Mouse (Mus musculus) adrenal gland, adult 2 months (tissue): ENCODE data around the gene Abhd18. TPM values are rescaled to one million over a fixed set of nuclear protein-coding genes. Genes with fewer than 3 reads are reported as not detected.

Experiments used
- DNase-seq: peaks from one replicate; pipeline ENCODE4 v3.0.0; 2021
- polyA plus RNA-seq: library from polyadenylated mRNA; depleted of rRNA; stranded (reverse); fragments of >200 nt; gene quantifications from 2 replicates; pipeline ENCODE4 v1.2.3, GENCODE M21; 2012; rRNA removed
- total RNA-seq, 2 experiments: library from RNA; stranded (reverse); gene quantifications; 2 replicates each; pipeline ENCODE4 v1.2.3; 2021

The Abhd18 gene
- total and polyA plus RNA-seq, 3 experiments, result 1.2 to 6.4 (median 4.0) TPM

DNA sequence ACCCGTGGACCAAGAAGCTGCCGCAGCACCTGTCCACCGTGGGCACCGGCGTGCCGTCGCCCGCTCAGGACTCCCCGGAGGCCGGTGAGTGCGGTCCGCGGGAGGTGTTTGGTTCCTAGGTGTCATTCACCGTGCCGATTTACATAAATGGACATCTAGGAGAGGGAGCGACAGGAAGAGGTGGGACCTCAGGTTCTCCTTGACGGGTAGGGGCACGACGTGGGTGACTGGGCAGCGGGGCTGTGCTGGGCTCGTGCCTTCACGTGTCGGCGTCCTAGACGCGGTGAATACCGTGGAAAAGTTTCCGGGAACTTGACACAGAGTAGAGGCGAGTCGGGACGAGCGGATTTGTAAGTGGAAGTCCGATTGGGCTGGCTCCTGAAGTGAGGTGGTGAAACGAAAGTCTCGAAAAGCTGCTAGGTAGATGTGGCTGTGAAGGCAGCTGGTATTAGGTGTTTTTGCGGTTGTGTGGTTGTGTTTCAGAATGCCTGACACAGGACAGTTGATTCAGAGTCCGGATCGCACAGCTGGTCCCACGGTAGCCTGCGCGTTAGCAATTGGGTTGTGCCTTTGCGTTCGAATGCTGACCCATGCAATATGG is 103.9 kb downstream of the Abhd18 start:
- DNase-seq, result peak; percentile 82

DNA sequence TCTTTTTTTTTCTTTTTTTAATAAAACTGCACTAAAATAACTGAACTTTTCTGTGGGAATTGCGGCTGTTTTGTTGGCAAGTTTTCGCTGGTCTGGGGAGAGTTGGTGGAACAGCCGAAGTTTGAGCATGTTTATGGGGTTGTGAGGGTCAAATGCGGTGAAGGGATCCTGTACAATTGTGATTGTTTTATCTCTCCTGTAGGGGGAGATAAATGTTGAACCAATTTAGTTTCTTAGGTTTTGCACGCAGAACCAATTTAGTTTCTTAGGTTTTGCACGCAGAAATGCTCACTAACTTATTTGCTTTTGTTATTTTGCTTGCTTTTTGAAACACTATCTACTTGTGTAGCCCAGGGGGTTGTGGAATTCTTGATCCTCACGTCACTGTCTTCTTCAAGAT is 104.6 kb downstream of the Abhd18 start:
- peak; percentile 14 for DNase-seq

DNA sequence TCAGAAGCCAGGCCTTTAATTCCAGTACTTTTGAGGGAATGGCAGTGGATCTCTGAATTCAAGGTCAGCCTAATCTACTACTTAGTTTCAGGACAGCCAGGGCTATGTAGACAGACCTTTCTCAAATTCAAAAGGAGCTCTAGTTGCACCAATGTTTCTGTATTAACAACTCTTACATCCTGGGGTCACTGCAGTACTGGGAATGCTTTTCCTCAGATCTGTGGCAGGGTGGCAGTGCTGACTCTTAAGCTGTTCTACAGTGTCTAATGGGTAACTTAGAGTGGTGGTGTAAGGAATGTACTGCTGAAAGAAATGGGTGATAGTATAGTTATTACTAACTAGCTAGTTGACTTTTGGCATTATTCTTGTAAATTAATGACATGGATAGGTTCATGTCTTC is 105.8 kb downstream of the Abhd18 start:
- DNase-seq, result no peak

DNA sequence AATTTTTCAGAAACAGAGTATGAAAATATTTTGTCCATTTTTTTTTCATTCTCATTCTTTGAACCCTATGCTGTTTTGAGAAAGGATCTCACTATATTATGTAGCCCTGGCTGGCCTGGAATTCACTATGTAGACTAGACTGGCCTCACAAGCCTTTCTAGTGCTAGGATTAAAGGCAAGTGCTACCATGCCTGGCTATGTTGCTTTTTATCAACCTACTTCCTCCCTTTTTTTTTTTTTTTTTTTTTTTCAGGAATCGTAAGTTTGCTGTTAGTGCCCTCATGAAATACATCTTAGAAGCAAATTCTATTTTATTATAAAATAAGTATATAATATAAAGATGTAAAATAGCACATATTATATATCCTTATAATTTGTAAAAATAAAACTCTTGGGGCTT is 108.0 kb downstream of the Abhd18 start:
- no peak for DNase-seq

DNA sequence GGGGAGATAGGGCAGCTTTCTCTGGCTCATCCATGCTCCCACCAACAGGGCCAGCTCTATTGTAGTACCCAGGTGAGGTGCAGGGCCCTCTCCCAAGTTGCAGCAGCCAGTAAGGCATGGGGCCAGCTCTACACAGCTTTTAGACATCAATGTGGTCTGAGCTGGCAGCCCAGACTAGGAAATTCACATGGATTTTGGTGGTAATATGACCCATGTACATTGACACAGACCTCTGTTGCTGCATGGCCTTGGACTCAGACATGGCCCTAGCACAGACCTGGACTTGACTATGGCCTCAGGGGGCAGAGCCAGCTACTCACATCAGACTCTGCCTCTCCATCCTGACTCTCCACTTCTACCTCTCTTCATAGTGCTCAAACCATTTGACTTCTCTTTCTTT is 112.1 kb downstream of the Abhd18 start:
- no peak for DNase-seq

DNA sequence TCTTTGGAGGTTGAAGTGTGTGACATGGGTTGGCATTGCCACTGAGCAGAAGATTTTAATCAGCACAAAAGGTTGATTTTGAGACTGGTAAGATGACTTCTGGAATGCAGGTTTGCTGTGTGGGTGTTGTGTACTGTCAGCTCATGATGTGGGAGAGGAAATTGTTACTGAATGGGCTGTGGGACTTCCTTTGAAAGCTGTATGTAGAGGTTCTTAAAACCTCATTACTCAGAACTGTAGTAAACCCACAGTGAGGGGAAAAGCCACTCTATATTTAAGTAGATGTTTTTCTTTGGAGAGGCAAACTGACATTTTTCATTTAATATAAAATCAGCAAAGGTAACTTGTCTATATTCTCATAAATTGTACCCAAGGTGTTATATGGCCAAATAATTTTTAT is 134.0 kb downstream of the Abhd18 start:
- DNase-seq, result no peak

DNA sequence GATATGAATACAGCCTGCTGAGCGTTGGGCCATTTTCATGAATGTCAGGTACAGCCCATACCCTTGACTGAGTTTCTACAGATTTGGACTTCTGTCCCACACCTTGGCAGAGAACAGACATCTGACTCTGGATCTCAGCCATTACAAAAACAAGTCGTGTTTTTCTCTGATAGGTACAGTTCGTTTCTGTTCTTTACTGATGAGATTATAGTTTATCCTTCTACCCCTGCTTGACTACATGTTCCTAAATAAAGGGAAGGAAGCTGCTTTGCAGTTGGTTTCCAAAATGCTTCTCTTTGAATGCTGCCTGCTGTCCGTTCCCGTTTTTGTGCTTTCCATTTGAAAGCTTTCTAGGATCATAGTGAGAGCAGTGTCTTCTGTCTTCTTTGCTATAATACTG is 140.8 kb downstream of the Abhd18 start:
- DNase-seq, result no peak

Other genes with a start within 250 kb of the Abhd18 start
- gene Slc25a31, start 138.1 kb upstream of the Abhd18 start, total RNA-seq, result under 1 TPM in 1 of 2 experiments, not detected in 1; 0.12 TPM
- not detected in 2 replicates for gene Slc25a31, start 138.1 kb upstream of the Abhd18 start, polyA plus RNA-seq
- gene Hspa4l, start 102.5 kb upstream of the Abhd18 start, total RNA-seq, result 10 to 100 TPM; 84.3 to 90.8 TPM
- 43.2 and 49.8 TPM in 2 replicates for gene Hspa4l, start 102.5 kb upstream of the Abhd18 start, polyA plus RNA-seq
- gene Plk4, start 47.0 kb upstream of the Abhd18 start, total RNA-seq, result 1 to 10 TPM; 3.3 to 4.7 TPM
- gene Plk4, start 47.0 kb upstream of the Abhd18 start, polyA plus RNA-seq, result 0.98 and 1.2 TPM in 2 replicates
- 10 to 100 TPM; 16.9 to 25.5 TPM for gene Mfsd8, start 84 bp upstream of the Abhd18 start, total RNA-seq
- gene Mfsd8, start 84 bp upstream of the Abhd18 start, polyA plus RNA-seq, result 1.9 and 2.2 TPM in 2 replicates
- gene 1700034I23Rik, start 55.6 kb downstream of the Abhd18 start, total RNA-seq, result not detected
- gene 1700034I23Rik, start 55.6 kb downstream of the Abhd18 start, polyA plus RNA-seq, result not detected in 2 replicates
- gene Larp1b, start 102.9 kb downstream of the Abhd18 start, total RNA-seq, result 10 to 100 TPM; 33.7 to 35.3 TPM
- gene Larp1b, start 102.9 kb downstream of the Abhd18 start, polyA plus RNA-seq, result 3.7 and 8.1 TPM in 2 replicates
- gene Pgrmc2, start 236.1 kb downstream of the Abhd18 start, total RNA-seq, result 10 to 100 TPM; 56.5 to 70.5 TPM
- gene Pgrmc2, start 236.1 kb downstream of the Abhd18 start, polyA plus RNA-seq, result 24.6 and 28.6 TPM in 2 replicates